Mouse (Mus musculus) colon, adult 2 months (tissue): ENCODE measurements around the gene Camk2b. TPM values are rescaled to one million over a fixed set of nuclear protein-coding genes. Genes with fewer than 3 reads are reported as not detected.

Source experiments
- polyA plus RNA-seq: library from polyadenylated mRNA; depleted of rRNA; stranded (reverse); fragments of >200 nt; gene quantifications from 2 replicates; pipeline ENCODE4 v1.2.3, GENCODE M21; 2012; rRNA removed

Camk2b gene
- 9.8 and 22.2 TPM in 2 replicates for polyA plus RNA-seq

DNA sequence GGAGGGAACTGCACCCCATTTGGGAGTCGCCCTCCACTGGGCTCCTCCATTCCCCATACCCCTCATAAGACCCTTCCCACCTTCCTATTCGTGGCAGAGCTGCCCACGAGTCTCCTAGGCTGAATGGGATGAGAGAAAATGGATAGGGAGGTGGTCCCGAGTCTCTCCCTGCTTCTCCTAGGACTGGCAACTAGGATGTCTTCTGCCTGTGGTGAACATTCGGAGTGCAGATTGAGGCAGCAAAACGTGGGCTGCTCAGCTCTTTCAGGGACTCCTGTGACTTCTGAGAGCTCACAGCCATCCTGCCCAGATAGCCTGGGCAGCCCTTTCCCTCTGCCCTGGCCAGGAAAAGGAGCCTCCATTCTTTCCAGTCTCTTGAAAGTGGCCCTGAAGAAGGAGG lies at the start of gene Camk2b:
Camk2b (minus strand) TSS at position 187 of the 400 bp plus-strand sequence.

DNA sequence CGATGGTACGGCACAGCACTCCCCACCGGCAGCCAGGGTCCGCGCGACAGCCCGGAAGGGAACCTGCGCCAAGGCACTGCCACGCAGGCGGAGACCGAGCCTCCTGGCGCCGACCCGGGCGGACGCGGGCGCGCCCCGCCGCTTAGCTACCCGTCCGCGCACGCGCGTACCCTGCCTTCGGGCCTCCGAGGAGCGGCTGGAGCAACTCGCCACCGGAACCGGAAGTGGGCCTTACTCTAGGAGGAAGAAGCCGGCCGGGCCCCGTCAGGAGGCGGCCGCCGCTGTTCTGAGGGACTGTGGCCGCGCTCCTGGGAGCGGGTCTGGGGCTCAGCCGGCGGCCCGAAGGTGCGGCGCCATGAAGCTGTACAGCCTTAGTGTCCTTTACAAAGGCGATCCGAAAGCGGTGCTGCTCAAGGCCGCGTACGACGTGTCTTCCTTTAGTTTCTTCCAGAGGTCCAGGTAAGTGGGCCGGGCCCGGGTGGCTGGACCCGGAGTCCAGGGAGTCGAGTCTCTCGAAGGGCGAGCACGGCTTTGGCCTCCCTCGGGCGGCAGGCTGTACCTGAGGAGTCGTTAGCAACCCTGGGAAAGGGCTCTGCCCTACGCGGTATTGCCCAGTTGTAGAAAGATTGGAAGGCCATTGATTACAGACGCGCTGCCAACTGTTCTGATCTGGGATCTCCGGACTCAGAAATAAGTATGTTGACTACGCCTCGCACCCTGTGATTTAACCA lies 110.5 kb downstream of the Camk2b start, which contains the start of gene Ykt6:
Ykt6 (plus strand) TSS at position 148 of the 731 bp plus-strand sequence.

DNA sequence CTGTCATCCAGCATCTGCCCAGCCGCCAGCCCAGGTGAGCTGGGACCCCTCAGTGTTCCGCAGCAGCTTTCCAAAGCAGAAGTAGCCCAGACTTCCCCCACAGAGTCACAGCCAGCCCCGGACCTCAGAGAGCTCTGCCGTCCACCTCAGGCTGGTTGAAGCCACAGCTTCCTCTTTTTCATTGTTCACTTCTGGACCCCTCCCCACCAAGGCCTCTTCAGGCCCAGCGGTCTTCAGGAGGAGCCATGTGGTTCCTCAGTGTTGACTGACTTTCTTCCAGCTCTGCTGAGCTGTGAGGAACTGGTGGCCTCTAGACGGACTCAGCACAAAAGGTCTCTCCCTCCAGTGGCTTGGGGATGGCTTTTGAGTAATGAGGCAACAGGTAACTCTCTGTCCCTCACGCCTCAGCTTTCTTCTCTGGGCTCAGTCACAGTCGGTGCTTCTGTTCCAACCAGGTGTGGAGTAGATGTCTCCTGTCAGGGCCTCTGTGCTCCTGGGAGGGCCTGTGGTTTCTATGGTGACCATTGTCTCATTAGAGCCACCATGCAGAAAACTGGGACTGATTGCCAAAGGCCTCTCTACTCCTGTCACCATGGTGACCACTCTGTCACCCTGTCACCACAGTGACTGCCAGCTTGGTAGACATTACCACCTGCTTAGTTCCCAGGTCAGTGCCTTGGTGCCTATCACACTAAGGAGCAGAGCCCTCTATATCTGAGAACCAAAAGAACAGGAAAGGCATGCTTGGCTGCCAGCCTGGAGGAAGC lies 116.4 kb downstream of the Camk2b start, which contains the start of gene Gck:
Gck (minus strand) TSS at position 496 of the 767 bp plus-strand sequence.

Other genes with a start within 250 kb of the Camk2b start
- gene Polm, start 228.3 kb downstream of the Camk2b start, polyA plus RNA-seq, result 48.8 and 52.4 TPM in 2 replicates
- gene Aebp1, start 204.4 kb downstream of the Camk2b start, polyA plus RNA-seq, result 34.4 and 37.0 TPM in 2 replicates
- gene Pold2, start 188.1 kb downstream of the Camk2b start, polyA plus RNA-seq, result 174 and 178 TPM in 2 replicates
- gene Myl7, start 167.6 kb downstream of the Camk2b start, polyA plus RNA-seq, result 0.79 and 1.1 TPM in 2 replicates
- 0.66 and 0.72 TPM in 2 replicates for gene Gck, start 116.3 kb downstream of the Camk2b start, polyA plus RNA-seq
- 51.4 and 52.3 TPM in 2 replicates for gene Ykt6, start 110.7 kb downstream of the Camk2b start, polyA plus RNA-seq
- gene A730071L15Rik, start 133.7 kb upstream of the Camk2b start, polyA plus RNA-seq, result 0.08 and 0.24 TPM in 2 replicates
- gene Nudcd3, start 134.1 kb upstream of the Camk2b start, polyA plus RNA-seq, result 19.7 and 23.5 TPM in 2 replicates
- 0.31 and 0.70 TPM in 2 replicates for gene Npc1l1, start 163.8 kb upstream of the Camk2b start, polyA plus RNA-seq
- gene Ddx56, start 201.4 kb upstream of the Camk2b start, polyA plus RNA-seq, result 17.5 and 19.0 TPM in 2 replicates
- 70.2 and 91.4 TPM in 2 replicates for gene Tmed4, start 208.5 kb upstream of the Camk2b start, polyA plus RNA-seq
- 156 and 160 TPM in 2 replicates for gene Ogdh, start 225.3 kb upstream of the Camk2b start, polyA plus RNA-seq